Mouse (Mus musculus) mesoderm, embryonic 11.5 days (tissue): Measurements from ENCODE around the gene Gm2001.
"Not testable (repeated sequence)": the region's sequence is repeated elsewhere in the genome, so short reads cannot be mapped to it uniquely, and the experiment has no call there.

Source experiments
- DNase-seq: peaks from one replicate; pipeline ENCODE4 v3.0.0-alpha.2; 2012; ENCODE audit warnings: low read depth, low spot score

The Gm2001 gene

GRCm38 (mm10) chr12:87842239-87842638 is at the start of gene Gm2001:
Gm2001 (minus strand) TSS chr12:87842339.
- DNase-seq: not testable (repeated sequence)

DNA sequence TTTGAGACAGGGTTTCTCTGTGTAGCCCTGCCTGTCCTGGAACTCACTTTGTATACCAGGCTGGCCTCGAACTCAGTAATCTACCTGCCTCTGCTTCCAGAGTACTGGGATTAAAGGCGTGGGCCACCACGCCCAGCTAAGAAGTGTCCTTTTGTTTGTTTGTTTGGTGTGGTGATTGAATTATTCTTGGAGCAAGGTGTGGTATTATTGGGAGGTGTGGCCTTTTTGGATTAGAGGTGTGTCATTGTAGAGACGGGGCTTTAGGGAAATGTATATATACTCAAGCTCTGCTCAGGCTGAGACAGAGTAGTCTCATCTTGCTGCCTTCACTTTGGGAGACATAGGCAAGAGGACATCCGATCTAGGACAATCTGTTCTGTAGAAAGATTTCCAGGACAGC is 31.6 kb upstream of the Gm2001 start, which contains the start of gene Gm2016:
Gene Gm2016, plus strand, starts transcription at position 301 of the 400 bp plus-strand sequence.
- DNase-seq: not testable (repeated sequence)

DNA sequence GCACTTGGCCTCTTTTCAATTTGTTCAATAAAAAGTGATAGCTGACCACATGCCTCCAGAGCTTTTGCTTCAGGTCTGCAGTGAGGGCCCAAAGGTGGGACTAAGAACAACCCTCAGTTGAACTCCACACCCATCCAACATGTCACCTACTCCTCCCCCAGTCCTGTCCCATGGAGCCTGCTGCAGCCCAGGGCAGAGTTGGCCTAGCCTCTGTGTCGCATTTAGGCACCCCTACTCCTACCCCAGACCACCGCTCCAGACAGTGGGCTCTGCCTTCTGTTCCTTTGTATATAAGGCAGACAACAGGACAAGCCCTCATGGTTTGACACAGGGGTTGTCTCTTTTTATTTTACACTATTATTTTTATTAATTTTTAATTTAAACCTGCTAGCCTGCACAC is 21.9 kb upstream of the Gm2001 start:
- not testable (repeated sequence) for DNase-seq

- not testable (repeated sequence) for DNase-seq
Observed at GRCm38 (mm10) chr12:87863638-87864037, 21.5 kb upstream of the Gm2001 start.

- DNase-seq: not testable (repeated sequence)
Observed at GRCm38 (mm10) chr12:87861740-87862692, 19.9 kb upstream of the Gm2001 start.

GRCm38 (mm10) chr12:87856067-87856466 is 13.9 kb upstream of the Gm2001 start:
- DNase-seq: not testable (repeated sequence)

DNA sequence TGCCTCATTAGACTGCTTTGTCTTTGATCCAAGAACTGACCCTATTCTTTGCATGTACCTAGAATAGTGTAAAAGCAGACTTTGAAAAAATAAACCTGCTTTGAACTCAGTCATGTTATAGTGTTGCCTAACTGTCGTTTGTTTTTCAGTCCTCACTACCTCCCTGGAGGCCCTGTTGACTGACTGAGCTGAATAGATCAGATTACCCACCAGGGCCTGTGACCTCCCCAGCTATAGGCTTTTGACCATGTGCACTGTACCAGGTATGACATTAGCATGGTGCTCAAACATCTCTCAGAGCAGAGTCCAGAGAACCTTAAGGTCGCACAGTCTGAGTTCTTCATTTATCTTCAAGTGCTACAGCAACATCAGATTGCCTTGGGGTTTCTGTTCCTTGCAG is 8.5 kb upstream of the Gm2001 start:
- not testable (repeated sequence) for DNase-seq

- DNase-seq: not testable (repeated sequence)
Observed at GRCm38 (mm10) chr12:87816277-87816676, 25.9 kb downstream of the Gm2001 start, which contains the start of gene BB287469. BB287469 (plus strand) TSS chr12:87816577.

GRCm38 (mm10) chr12:87797971-87798370 is 44.2 kb downstream of the Gm2001 start:
- not testable (repeated sequence) for DNase-seq

DNA sequence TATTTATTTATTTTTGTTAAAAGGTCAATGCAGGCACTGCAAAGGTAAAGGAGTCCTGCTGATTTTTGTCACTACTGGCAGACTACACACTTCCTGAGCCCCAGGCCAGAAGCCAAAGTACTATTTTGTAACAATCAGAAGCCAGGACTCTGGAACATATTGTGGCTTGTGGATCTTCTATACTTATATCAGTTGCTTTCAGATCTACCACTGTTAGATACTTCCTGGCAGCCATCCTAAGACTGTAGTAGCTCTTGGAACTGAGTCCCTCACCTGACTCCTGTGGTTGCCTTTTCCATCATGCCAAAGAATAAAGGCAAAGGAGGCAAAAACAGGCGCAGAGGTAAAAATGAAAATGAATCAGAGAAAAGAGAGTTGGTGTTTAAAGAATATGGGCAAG is 46.9 kb downstream of the Gm2001 start, which contains the start of gene Gm21936:
Gene Gm21936, plus strand, starts transcription at position 301 of the 400 bp plus-strand sequence.
- DNase-seq: not testable (repeated sequence)
